Mouse (Mus musculus): ENCODE data around the gene Ctdsp1.

Gene Ctdsp1

GRCm38 (mm10) chr1:74390924-74391748, at the start of gene Ctdsp1:
Ctdsp1 (plus strand) TSS chr1:74391509.
- DNase-seq (ENCODE audit: low spot score in 2 of 2): peak; percentile 88 to 91

- DNase-seq (ENCODE audit: low spot score in 2 of 2): no peak
These were observed 49.4 kb upstream of the Ctdsp1 start for GRCm38 (mm10) chr1:74341898-74342297.

DNA sequence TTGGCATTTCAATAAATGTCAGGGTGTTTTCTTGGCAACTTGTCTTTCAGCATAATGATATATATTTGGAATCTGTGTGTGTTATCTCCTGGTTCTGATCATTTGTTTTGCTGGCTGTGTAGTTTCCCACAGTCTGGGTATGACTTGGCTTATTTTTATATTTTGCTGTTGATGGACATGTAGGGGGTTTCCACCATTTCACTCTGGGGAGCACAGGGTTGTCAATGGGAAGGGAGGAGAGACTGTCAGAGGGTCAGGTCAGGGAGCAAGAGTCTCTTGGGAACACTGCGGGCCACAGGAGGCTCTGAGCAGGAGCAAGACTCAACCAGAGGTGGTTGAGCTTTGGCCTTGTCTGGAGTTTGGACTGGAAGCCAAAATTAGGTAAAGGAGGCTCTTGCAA, 49.0 kb upstream of the Ctdsp1 start:
- DNase-seq (ENCODE audit: low spot score in 2 of 2): no peak

DNA sequence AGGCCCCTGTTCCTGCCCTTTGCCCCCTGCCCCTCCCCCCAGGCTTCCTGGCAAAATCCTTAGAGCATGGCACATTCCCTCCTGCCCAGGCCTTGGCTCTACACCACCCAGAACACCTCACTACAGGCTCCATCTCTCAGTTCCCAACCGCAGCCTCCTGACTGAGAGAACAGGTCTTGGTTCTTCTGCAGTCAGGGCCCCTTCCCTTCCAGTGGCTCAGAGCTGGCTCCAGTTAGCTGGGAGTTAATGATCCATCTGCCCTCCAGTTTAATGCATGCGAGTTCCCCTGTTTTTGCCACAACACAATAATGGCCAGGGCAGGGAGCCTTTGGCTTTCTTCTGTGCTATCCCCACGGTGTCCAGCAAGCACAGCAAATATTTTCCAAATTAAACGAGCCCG, 48.1 kb upstream of the Ctdsp1 start:
- no peak for DNase-seq (ENCODE audit: low spot score in 2 of 2)

- DNase-seq (ENCODE audit: low spot score in 2 of 2): no peak
These were observed 47.0 kb upstream of the Ctdsp1 start for GRCm38 (mm10) chr1:74344163-74344916.

- DNase-seq (ENCODE audit: low spot score in 2 of 2): no peak
These were observed 40.0 kb upstream of the Ctdsp1 start for GRCm38 (mm10) chr1:74351185-74351769.

GRCm38 (mm10) chr1:74352532-74353096, 38.7 kb upstream of the Ctdsp1 start:
- DNase-seq (ENCODE audit: low spot score in 2 of 2): no peak

- DNase-seq (ENCODE audit: low spot score in 2 of 2): no peak
These were observed 37.7 kb upstream of the Ctdsp1 start for GRCm38 (mm10) chr1:74353453-74354229.

- DNase-seq (ENCODE audit: low spot score in 2 of 2): no peak
These were observed 33.8 kb upstream of the Ctdsp1 start for GRCm38 (mm10) chr1:74357531-74357930.

DNA sequence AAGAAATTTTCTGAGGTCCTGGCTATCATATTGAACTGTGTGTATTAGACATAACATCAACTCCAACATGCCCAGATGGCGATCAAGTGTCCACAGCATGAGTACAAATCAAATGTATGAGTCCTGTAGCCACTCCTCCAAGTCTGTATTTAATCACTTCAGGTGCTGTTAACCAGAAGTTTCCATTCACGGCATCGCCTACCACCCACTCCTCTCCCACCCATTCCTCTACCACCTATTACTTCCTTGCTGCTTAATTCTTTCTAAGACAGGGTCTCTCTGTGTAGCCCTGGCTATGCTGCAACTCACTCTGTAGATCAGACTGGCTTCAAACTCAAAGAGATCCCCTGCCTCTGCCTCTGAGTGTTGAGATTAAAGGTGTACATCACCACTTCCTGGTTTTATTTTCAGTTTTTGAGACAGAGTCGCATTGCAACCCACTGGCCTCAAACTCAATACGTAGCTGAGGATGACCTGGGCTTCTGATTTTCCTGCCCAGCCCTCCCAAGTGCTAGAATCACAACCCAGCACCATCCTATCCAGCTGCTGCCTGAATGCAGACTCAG, 31.3 kb upstream of the Ctdsp1 start:
- no peak for DNase-seq (ENCODE audit: low spot score in 2 of 2)

DNA sequence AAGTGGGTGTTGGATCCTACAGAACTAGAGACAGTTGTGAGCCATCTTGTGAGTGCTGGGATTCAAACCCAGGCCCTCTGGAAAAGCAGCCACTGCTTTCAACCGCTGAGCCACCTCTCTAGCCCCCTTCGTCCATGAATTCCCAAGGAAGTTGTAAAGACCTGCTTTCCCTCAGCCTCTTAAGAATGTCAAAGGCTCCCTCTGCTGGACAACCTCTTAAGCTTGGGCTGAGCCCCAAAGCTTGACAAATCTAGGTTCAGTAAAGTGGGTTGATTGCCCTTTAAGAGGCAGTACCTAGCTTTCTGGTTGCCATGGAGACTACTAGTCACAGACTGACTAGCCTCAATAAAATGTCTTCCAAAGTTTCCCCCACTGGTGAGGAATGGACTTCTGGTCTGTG, 29.5 kb upstream of the Ctdsp1 start, which contains the start of gene Catip:
Gene Catip (plus strand): TSS at position 297 of the 400 bp plus-strand sequence.
- DNase-seq (ENCODE audit: low spot score in 2 of 2): peak; percentile 66 to 70

DNA sequence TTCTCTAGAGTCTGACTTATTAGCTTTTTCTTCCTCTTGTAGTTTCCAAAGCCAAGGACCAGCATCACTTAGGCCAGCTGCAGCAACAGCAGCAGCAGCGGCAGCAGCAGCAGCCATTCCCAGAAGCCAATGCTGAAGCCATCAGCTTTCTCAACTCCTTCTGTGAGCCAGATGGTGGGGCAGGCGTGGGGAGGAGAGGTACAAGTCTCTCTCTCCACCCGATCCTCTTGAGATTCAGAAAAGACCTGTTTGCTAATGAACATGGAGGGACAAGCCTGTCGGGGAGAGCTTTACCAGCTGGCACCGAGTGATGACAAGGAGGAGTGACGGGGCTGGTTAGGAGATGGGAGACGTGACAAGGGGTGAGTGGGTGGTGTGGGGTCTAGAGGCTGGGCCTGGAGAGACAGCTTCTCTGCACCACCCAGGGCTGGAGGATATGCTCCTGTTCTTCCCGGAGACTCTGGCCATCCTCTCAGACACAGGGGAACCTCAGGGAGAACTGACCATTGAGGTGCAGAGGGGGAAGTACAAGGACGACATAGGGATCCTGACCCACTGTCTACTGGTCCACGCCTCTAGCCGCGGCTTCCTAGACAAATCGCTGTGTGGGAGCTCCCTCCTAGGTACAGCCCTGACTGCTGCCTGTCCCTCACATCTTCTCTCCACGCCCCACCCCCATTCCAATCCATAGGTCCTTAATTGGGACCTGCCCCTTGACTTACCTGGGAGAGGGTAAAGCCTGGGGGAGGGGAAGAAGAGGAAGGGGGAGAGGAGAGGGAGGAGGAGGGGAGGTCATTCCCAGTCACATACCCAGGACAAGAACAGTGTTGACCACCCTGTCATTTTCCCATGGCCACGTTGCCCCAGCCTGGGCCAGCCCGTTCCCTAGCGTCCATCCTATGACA, 28.7 kb upstream of the Ctdsp1 start:
- no peak for DNase-seq (ENCODE audit: low spot score in 2 of 2)

DNA sequence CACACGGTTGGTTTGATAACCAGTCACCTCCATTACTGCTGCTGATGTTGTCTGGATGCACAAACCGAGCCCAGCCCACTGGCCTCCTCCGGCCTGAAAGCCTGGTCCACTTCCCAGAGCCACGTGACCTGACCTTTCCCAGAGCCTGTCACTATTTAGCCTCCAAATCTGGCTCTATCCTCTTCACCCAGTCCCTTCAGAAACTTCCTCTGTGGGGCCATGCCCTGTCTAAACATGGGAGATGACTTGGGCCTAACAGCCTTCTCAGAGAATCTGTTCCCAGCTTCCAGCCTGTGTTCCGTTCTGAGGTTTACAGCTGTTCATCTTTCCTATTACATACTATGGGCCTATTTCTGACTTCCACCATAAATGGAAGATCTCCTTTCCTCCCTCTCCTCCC, 27.9 kb upstream of the Ctdsp1 start:
- DNase-seq (ENCODE audit: low spot score in 2 of 2): no peak

GRCm38 (mm10) chr1:74364270-74364669, 27.0 kb upstream of the Ctdsp1 start:
- DNase-seq (ENCODE audit: low spot score in 2 of 2): no peak

DNA sequence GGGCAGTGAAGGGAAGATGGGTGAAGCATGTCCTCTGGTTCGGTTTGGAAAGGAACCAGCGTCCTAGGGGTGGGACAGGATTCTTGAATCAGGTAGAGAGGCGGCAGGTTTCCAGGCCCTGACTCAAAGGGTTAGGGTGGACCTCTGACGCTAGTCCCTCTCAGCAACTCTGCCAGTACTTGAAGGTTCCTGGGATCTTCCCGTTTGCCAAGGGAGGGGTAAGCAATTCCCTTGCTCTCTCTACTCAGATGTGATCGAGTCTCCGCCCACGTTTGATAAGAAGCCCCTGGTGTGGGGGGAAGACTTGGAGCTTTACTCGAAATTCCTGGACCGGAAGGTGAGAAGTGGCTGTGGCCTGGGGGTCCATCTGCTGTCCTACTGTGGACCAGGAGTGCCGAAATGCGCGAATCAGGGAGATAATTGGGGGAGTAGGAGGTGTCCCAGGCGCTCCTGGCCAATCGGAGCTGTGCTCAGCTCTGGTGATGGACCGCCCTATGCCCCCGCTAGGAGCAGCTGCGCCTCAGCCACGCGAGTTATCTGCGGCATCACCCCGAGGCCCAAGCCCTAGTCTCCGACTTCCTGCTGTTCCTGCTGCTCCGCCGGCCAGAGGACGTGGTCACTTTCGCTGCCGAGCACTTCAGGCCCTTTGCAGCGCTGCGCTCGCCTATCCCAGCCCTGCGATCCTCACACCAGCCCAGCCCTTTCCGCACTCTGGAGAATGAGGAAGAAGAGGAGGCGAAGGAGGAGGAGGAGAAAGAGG, 23.2 kb upstream of the Ctdsp1 start:
- peak in 1 of 2 experiments; percentile 28 for DNase-seq (ENCODE audit: low spot score in 2 of 2)

DNA sequence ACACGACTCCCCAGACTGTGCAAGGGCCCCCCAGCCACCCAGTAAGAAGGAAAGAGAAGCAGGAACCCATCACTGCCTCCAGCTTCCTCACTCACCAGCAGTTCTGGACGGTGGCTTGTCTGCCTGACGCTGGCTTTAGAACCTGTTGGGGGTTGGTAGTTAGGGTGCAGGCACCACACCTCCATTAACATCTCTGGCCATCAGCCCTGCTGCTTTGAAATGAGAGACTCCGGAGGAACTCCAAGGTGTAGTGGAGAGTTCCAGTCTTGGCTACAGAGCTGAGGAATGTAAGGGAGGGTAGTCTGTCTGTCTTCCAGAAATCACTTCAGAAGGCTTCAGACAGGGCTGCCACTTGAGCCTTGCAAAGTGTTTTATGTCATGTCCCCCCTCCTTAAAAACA, 21.3 kb upstream of the Ctdsp1 start:
- no peak for DNase-seq (ENCODE audit: low spot score in 2 of 2)

DNA sequence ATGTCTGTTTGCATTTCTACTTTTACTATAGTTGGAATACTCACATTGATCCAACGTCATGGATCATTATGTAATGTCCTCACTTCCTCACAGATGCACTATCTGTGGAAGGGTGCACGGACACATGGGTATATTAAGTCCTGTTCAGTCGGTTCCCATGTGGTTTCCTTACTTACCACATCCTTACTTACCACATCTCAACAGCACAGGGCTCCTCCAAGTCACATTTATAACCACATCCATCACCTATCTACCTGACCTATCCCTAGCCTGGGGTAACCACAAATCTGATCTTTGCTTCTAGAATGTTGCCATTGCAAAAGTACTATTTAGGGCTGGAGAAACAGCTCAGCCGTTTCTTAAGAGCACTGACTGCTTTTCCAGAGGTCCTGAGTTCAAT, 17.9 kb upstream of the Ctdsp1 start:
- DNase-seq (ENCODE audit: low spot score in 2 of 2): no peak

DNA sequence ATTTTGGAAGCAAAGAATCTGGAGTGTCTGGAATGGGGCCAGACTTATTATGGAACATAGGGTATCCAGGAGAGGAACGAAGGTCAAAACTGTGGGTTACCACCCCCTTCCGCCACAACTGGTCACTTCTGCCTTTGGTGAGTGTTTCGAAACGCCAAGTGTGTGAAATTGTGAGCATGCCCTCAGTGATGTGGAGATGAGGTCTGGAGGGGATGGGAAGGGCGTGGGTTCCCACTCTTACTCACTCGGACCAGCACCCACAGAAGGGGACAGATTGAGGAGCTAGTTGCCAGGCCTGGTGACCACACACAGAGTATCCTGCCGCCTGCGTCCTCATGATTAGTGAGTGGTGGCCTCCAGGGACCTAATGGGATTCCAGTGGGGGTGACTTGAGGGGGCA, 16.3 kb upstream of the Ctdsp1 start, which contains the start of gene Slc11a1:
Gene Slc11a1 (plus strand): TSS at position 216 of the 400 bp plus-strand sequence.
- DNase-seq (ENCODE audit: low spot score in 2 of 2): no peak

DNA sequence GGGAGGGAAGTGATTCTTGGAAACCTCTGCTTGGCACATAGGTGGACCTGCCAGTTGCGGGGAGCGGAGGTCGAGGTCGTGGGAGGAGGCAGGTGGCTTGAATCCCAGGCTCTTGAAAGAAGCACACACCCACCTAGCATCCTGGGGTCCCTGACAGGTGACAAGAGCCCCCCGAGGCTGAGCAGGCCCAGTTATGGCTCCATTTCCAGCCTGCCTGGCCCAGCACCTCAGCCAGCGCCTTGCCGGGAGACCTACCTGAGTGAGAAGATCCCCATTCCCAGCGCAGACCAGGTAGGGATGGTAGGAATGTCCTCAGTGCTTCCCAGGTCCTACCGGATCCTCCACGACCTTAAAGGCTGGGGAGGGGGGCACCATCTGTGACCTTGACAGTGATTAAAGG, 15.7 kb upstream of the Ctdsp1 start:
- DNase-seq (ENCODE audit: low spot score in 2 of 2): no peak
